Mouse (Mus musculus): ENCODE results near the gene Adcy5.

Adcy5 gene

DNA sequence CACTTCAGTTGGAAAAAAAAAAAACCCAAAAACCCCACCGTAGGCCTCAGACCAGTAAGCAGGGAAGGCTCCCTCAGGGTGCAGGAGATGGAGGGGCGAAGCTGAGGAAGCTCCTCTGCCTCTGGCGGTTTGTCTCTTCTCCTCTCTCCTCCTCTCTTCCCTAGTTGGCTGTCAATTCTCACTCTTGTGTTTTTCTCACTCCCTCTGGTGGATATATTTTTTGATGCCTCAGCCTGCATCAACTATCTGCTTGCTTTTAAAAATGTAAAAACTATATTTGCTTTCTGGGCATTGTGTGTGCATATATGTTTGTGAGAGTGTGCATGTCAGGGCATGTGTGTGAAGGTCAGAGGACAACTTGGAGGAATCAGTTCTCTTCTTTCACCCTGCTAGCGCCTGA lies 117.7 kb downstream of the Adcy5 start:
- no peak for DNase-seq

DNA sequence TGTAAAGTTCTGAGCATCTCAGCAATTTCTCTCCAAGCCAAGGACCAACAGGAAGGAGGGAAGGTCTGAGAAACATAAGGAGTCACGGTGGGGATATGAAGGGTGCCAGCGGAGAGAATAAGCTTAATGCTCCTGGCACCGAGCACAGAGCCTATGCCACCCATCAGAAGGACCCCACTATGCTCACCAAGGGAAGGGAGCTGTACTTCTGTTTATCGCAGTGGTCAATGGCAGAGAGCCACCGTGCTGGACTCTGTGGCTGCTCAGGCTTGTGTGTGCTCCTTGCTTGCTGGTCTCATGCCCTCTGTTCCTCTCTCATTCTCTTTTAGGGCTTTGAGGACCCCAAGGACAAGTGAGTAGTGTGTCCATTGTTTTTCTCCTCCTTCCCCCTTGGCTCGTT lies 123.5 kb downstream of the Adcy5 start:
- no peak for DNase-seq

DNA sequence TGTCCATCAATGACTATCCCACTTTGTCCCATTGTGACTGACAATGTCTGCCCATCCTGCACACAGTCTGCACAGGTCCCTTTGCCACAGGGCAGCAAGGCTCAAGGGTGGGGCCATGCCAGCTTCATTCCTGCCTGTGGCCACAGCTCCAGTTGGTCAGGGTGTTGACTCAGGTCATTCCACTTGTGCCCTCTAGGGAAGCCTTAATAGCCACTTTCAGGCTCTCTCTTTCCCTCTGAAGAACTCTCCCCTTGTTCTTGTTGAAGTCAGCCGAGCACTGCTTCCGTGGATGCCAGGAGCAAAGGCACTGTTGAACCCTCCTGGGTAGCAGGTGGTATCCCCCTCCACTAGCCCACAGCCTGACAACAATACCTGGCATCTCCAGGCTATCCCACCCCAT lies 127.8 kb downstream of the Adcy5 start:
- DNase-seq, result no peak

DNA sequence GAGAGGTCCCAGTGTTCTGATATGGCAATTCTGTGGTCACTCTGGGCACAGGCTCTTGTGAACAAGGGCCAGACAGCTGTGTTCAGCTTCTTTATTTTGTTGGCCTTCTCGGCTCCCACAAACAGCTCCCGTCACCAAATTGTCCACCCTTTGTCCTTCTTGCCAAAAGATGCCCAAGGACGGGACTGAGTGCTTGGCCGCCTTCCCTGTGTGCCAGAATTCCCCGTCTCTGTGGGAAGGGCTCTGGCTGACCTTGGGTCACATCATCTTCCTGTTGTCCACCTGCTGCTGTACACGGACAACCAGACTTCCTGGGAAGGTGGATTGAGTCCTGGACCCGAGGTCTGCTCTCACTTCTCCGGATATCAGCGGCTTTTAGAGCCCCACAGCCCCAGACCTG lies 131.1 kb downstream of the Adcy5 start:
- DNase-seq, result no peak

DNA sequence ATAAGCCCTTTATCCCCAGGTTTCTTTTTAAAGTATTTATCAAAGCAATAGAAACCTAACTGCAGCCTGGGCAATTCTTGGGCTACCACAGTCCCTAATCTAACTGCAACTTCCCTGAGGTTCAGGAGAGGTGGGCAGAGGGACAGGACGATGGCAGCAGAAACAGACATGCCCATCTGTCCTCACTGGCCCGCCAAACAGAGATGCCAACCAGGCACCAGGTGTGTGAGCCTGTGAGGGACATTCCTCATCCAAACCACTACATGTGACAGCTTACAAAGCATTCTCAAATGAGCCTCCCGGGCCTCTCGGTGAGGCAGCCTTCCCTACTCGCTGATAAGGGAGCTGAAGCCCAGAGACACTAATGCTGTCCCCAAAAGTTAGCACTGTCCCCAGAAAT lies 132.6 kb downstream of the Adcy5 start:
- no peak for DNase-seq

DNA sequence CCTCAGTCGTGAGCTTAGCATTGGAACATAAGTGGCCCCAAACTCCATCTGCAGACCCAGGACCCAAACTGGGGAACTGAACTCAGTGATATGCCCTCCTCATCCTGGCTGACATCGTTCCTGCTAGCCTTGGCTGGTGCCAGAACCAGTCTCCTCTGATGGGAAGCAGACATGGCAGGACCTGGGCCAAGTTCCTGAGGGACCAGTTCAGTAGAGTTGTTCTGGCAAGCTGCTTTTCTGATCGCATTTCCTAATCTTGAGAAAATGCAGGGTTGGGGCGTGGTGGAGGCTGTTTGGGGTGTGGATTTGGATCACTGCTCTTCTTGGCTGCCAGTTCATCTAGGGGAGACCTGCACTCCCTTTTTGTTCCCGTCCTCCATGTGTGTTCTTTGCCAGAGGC lies 143.1 kb downstream of the Adcy5 start:
- no peak for DNase-seq

DNA sequence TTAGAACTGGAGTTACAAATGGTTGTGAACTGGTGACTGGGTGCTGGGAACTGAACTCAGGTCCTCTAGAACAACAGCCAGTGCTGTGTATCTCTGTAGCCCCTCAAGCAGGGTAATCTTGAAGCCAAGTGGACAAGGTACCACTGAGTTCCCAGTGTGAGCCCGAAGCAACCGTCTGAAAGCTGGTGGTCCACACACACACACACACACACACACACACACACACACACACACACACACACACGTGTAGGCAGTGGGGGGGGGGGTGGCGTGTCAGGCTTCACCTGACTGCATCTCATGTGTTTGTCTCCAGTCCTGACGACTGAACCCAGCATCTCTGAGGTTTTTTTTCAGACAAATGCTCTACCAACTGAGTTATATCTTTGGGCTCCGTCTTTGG lies 145.5 kb downstream of the Adcy5 start:
- no peak for DNase-seq

DNA sequence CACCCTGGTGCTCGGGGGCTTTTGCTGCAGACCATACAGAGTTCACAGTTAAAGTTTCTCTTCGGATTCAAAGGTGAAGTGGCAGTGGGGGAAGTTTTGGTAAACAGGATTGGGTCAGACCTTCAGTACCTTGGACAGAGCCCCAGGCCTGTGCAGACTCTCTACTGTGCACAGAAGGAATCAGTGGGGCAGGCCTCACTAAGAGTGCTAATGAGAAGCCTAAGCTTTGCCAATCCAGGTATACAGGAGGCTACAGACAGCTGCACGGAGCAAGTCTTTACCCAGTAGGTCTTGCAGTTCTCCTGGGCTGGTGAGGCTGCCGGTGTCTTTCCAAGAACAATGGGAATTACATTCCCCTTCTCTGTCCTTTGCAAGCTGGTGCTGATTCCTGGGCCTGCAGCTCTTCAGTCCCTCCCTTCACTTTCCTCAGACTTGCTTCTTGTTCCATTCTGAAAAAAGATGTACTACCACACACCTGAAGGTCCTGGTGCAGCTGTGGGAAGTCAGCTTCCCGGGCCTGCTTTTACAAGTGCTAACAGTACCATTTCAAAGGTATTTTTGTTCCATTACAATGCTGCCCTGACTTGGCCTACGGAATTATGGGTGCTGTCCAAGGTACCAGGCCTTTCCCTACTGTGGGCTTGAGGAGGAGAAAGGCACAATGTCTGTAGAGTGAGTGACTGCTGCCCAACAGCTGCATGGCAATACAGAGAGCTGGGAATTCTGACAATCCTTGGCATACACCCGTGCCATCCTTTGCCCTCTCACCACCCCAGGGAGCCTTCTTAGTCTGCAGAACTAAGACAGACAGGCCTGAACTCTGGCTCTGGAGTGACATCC lies 148.0 kb downstream of the Adcy5 start:
- DNase-seq, result peak; percentile 69

DNA sequence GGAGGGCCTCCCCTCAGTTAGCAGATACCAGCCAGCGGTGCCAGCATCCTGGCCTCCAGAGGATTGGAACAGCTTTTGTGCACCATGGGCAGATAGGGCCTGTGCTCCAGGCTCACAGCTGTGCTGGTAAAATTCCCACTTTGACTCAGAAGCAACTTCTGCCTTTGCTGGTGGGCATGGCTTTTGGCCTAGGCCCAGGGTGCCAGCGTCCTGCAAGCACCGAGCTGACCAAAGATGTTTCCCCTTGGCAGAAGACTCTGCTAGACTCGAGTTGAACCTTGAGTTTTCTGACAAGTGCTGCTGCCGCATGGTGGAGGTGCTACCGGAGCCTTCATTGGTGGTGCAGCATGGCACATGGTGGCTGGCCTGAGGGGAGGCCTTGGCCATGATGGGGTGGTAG lies 149.0 kb downstream of the Adcy5 start:
- no peak for DNase-seq

DNA sequence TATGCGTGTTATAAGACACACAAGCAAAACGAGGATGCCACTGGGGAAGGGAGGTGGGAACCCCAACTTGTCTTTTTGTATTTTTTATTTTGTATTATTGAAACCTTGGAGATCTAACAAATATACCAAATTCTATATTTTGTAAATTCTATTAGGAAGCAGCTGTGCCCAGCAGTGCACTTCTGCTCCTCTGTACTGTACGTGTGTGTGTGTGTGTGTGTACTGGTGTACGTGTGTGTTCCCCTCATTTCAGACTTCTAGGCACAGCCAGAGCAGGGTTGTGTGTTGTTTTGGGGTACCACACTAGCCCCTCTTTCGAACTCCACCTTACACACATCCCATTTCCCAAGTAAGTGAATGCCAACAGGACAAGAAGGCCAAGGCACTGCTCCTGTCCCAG lies 149.7 kb downstream of the Adcy5 start:
- no peak for DNase-seq

DNA sequence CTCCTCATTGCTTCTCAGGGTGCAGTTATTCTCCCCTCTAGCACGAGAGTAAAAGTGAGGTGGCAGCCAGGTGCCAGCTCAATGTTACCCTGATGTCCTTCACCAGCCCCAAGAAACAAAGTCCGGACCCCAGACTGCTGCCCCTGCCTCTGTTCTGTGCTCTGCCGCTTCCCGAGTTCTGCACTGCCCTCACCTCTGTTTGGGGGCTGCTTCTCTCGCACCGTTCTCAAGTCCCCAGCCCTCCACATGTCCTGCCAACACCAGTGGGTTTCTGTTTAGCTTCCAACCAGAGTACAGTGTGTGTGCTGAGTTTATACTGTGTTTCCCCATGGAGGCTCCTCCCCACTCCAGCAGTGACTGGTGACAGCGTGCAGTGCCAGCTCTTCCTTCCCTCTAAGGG lies 150.5 kb downstream of the Adcy5 start:
- DNase-seq, result no peak

DNA sequence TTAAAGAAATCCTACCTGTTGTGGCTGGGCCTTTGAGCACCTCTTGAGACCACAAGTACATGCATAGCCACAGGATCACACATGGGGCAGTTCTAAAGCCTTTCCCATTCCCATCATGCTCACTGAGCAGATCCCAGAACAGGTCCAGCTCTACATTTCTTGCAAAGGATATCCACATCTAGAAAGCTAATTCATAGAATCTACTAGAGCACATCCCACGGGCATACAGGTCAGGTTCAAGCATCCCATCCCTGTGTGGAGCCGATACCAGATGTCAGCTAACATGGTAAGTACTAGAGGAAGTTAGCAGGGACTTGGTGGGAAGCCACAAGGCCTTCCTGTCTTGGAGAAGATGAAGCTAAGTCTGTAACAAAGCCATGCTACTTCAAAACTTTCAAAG lies 152.0 kb downstream of the Adcy5 start:
- no peak for DNase-seq

DNA sequence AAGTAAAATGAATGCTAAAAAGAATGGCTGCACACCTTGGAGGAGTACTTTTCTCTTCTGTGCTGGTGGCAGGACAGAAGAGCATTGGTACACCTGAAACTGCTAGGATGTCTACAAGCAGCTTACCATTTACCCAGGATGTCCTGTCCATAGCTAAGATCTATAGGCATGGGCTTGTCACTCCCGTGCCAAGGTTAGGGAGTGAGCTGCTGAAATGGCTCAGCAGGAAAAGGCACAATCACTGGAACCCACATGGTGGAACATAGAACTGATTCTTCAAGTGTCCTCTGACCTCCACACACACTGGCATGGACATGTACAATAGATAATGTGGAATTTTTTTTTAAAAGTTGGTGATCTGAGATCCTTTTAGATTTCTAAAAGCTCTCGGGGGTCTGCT lies 152.7 kb downstream of the Adcy5 start:
- DNase-seq, result no peak

DNA sequence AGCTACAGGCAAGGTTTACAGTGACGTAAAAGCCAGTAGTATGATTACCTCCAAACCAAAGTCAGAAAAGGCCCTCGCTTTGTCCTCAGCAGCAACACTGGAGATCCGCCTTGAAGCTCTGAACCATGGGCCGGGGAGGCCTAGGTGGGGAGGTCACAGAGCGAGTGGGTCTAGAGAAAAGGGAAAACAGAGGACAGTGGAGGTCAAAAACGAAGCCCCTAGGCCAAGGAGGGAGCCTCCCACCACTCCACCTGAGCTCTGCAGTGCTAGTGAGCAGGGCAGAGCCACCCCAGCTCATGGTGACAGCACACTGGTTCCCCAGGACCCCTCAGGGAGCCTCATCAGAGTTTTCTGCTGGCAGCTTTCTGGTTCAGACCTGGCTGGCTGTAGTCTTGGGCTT lies 153.3 kb downstream of the Adcy5 start:
- DNase-seq, result no peak

DNA sequence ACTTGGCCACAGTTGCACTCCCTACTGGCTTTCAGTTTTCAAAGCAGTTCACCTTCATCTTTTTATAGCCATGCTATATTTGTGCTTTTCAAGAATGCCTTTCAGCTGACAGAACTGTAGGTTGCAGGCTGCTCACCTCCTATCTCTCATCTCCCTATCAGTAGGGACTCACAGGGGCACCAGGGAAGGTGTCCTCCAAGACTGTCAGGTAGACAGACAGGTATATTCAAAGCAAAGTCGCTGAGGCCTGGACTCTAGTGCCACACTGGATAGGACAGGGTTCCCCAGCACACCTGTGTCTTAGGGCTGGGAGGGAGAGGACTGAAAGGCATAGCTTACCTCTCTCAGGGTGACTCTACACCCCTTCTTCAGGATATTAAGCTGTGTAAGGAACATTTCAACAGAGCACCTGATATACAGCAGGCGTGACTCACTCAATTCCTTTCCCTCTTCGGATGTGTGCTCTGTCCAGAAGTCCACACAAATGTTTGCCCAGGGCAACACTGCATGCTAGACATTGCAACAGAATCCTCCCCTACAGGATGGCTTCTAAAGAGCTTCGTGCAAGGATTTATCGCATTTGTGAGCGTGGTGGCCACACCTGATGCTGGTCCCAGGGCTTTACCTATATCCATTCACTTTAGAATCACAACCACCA lies 153.9 kb downstream of the Adcy5 start:
- DNase-seq, result no peak

DNA sequence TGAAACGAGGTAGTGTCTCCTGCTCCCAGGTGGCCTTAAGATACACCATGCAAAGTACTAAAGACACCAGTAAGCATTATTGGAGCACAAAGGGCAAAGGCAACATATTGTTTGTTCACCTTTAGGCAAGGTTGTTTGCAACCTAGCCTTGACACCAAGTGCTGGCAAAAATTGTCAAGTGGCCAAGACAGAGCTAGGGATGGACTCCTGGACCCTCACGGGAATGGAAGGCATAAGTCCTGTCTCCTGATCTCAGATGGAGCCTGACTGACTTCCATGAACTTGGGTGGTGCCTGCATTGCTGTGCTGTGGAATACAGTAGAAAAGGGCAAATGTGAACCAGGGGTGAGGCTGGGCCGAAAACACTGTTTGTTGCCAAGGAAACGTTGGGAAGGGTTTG lies 155.0 kb downstream of the Adcy5 start:
- DNase-seq, result no peak

DNA sequence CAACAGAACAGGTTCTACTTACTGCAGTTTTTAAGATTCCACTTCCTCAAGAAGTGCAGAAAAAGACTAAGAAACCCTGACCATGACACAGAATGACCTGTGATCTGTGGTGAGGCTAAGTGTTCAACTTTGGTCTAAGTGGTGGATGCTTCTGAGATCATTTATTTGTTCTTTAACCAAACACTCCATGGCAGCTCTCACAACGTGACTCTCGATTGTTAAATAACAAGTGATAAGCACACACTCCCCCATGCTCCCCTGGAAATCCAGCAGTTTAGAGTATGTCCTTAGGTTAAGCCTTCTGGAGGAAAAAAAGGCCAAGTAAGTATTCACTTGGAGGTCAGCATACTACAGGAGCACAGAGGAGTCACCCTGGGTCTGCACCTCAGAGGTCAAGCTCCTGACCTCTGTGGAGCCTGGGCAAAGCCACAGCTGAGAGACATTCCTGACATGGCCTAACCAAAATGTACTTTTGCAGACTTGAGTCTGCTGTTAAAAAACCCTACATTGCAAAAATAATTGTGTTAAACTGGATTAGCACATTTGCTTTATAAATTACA lies 156.0 kb downstream of the Adcy5 start:
- DNase-seq, result no peak

DNA sequence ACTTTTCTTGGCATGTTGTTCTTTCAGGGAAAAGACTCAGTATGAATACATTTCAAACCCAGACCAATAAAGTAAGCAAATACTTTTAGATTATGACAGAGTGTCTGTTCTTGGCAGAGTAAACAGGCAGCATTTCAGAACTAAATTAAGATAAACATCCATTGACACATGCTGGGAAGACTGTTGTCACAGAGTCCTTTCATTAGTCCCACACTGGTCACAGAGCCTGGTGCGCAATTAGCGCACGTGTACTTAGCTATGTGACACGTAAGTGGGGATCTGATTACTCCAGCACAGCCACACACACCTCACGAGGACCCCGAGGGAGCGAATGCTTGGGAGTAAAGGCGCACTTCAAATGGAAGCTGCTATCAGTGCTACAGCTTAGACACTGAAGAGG lies 156.9 kb downstream of the Adcy5 start:
- DNase-seq, result peak; percentile 14

DNA sequence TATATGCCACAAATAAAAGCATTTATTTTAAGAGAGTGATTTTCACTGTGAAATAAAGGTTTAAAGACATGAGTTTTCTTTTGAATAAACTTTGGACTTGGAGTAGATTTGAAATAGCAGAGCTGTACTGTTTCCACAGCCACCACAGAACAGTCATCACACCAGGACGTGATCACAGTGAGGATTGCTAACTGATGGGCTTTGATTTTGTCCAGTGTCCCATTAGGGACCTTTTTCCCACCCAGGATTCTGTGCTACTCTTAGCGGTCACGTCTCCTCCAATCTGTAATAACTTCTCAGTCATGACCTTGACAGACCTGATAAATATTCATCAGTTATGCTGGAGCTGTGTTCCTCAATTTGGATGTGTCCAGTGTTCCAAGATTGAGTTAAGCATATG lies 160.8 kb downstream of the Adcy5 start:
- no peak for DNase-seq

DNA sequence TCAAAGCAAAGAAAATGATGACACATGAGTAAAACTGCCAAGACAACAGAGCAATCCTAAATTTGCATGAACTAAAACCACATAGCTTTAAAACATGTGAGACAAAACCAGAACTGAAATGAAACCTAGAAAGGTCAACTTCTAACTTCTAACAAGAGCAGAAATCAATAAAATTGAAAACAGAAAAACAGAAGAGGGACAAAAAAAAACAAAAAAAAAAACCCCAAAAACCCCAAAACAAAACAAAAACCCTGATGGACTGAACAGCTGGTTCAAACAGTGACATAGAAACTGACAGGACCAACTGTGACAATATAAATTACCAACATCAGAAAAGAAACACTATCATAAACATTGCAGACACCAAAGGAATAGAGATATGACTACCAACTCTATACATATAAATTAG lies 162.2 kb downstream of the Adcy5 start:
- no peak for DNase-seq

DNA sequence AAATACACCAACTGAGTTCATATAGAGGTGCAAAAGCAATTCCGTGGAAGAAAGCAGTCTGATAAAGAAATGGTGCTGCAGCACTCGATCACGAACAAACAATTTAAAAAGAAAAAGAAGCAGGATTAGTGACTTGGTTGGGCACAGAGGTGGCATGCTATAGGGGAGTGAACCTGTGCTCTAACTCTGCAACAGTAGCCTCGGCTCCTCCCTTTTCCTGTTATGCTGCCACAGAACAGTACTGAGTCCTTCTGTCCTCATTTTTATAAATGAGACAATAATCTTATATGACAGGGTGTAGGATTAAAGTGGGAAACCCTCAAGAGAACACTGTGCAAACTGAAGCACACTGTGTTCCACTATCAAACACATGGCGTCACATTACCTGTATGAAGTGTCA lies 162.8 kb downstream of the Adcy5 start:
- DNase-seq, result no peak

DNA sequence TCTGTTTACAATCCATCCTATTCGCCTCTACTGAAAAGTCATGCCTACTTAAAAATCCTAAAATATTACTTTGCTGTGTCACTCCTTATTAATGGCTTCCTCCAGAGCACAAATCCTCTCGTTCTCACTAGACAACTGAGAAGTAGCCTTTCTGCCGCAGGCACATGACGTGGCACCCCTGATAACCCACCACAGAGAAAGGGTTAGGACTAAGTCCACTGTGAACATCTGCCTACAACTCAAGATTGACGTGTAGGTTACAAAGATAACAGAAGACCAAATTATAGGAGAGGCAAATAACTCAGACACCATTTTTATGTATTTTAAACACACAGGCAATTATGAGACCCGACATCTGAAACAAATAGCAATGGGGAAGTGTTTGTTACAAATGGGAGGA lies 163.7 kb downstream of the Adcy5 start:
- no peak for DNase-seq

DNA sequence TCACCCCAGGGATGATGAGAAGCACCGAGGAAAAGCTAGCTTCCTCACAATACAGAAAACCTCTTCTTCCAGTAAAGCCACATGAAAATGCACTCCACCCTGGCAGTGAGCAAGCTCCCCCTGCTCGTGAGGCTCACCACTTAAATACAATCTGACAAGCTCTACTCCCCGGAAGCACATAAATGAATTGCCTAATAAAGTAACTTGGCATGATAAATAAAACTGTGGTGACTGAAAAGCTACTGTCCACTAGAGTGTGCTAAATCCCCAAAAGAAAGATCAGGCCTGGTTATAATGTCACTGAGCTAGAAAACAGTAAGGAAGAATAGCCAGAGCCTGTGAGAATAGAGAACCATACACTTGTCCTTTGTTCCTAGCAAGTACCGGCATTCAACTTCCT lies 164.7 kb downstream of the Adcy5 start:
- peak; percentile 47 for DNase-seq

DNA sequence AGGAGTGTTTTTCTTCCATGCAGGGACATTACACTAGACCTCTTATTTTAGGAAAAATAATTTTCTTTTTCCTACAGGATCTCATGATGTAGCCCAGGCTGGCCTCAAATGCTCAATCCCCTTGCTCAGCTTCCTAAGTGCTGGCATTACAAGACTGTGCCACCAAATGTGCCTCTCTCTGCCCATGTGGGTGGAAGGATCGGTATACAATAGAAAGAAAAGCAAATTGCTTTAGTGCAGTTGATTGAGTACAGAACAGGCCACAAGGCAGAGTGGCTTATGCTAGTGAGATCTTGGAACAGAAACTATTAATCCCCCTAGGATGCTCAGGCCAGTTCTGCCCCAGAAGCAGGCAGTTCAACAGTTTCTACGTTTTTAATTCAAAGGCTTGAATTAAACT lies 165.1 kb downstream of the Adcy5 start:
- DNase-seq, result no peak

DNA sequence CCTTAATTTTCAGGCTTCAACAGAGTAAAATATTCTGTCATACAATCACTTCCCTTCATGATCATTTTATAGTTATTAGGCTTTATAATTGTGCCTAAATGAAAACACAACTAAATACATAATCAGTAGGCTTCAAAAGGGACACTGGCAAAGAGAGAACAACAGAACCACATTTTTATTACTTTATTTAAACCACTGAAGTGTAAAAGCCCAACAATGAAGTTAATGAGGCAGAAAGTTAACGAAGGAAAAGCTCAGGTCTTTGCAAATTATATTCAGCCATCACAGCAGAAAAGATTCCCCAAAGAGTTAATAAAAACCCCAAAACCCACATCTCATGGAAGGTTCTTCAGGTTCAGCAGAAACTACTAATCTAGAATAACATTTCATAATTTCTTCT lies 175.8 kb downstream of the Adcy5 start:
- DNase-seq, result no peak

All from embryo, embryonic 11 days (tissue).